In the genomic region with DNA sequence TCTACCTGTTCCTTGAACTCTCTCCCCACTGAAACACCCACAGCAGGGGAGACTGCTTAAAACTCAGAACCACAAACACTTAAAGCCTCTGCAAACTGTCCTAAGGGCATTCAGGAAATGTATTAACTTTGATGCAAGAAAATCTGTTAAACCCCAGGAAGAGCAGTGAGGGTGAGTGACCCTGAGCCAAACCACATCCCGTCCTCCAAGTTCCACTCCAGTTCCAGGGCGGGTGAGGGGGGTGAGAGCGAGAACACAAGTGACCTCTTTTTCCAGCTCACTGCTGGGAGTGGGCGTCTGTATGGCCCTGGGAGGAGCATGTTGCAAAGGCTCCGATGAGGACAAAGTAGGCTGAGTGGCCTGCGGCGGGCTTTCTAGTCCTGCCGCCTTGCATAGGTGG, we compare ENCODE assay signal across 14 mouse cellular contexts. TPM values are rescaled to one million over a fixed set of nuclear protein-coding genes. Genes with fewer than 3 reads are reported as not detected.
A peak's percentile ranks its signal among the peaks of the same experiment; 100 is the strongest.
DNase-seq lines count a peak whose midpoint lies in the region; ATAC-seq and TF ChIP-seq lines count a peak whose summit lies in the region.
"Had no signal": no experiment of that assay in that cellular context is flagged by ENCODE, and none has a peak within 500 bp of the region (broad histone marks: within the 10 kb centered on the region; RNA-seq: fewer than 3 reads in every experiment).

No protein-coding gene starts in this region.

- no peak for DNase-seq in lung, adult 2 months
- DNase-seq in Muller cell, postnatal 12 days (ENCODE audit: inconsistent ontology term): peak; percentile 92
- peak; percentile 33 for DNase-seq in kidney, adult 9 months
- no peak for DNase-seq in urinary bladder, postnatal 36 days (ENCODE audit: low spot score in 2 of 2)
- DNase-seq: gastrocnemius, postnatal 36 days; thymus, postnatal 36 days had no signal

- peak overlapping the region; percentile 12; the same call in 1 of the 2 replicates for H3K27ac ChIP-seq in lung, embryonic 15.5 days
- H3K27ac ChIP-seq: heart, embryonic 15.5 days; hindbrain, embryonic 13.5 days; liver, embryonic 15.5 days; midbrain, embryonic 12.5 days had no signal

- peak; percentile 57; the same call in 1 of the 2 replicates for ATAC-seq in lung, embryonic 15.5 days (ENCODE audit: borderline replicate concordance, extremely low read depth, low FRiP score, low TSS enrichment)
- ATAC-seq in megakaryocyte progenitor cell, adult 5-6 weeks (replicated peaks; ENCODE audit: poor library complexity): peak; percentile 86
- no peak for ATAC-seq in CD4-positive, CD25-positive, alpha-beta regulatory T cell, adult 4 months

- H3K9me3 ChIP-seq in lung, embryonic 15.5 days: no peaks in the 10 kb centered on the region
- H3K9me3 ChIP-seq: heart, embryonic 15.5 days; hindbrain, embryonic 13.5 days; liver, embryonic 15.5 days; midbrain, embryonic 12.5 days had no signal

- H3K9ac ChIP-seq in lung, embryonic 15.5 days: no peak overlapping the region
- H3K9ac ChIP-seq: heart, embryonic 15.5 days; hindbrain, embryonic 13.5 days; liver, embryonic 15.5 days; midbrain, embryonic 12.5 days had no signal

- no peak overlapping the region for H3K4me3 ChIP-seq in lung, embryonic 15.5 days
- H3K4me3 ChIP-seq in lung, adult 2 months (replicated peaks; ENCODE audit: extremely low read depth, low read depth, low read length): no peak overlapping the region
- H3K4me3 ChIP-seq: erythroblast, embryonic 14.5 days; heart, embryonic 15.5 days; hindbrain, embryonic 13.5 days; liver, embryonic 15.5 days; midbrain, embryonic 12.5 days had no signal

- WGBS in lung, embryonic 15.5 days: 46% methylated on average over 8 of the region's 8 CpGs
- 53% methylated on average over 8 of the region's 8 CpGs for WGBS in lung, adult 2 months

- H3K27me3 ChIP-seq in lung, embryonic 15.5 days: no peaks in the 10 kb centered on the region
- H3K27me3 ChIP-seq: heart, embryonic 15.5 days; hindbrain, embryonic 13.5 days; liver, embryonic 15.5 days; midbrain, embryonic 12.5 days had no signal

- H3K4me2 ChIP-seq in lung, embryonic 15.5 days: no peak overlapping the region
- H3K4me2 ChIP-seq: heart, embryonic 15.5 days; hindbrain, embryonic 13.5 days; liver, embryonic 15.5 days; midbrain, embryonic 12.5 days had no signal

- TF ChIP-seq POLR2A in lung, adult 2 months (IDR thresholded peaks at IDR 0.05; ENCODE audit: borderline replicate concordance, extremely low read depth, low read depth, low read length): no peak

- no peaks in the 10 kb centered on the region for H3K36me3 ChIP-seq in lung, embryonic 15.5 days
- H3K36me3 ChIP-seq: heart, embryonic 15.5 days; hindbrain, embryonic 13.5 days; liver, embryonic 15.5 days; midbrain, embryonic 12.5 days had no signal

- TF ChIP-seq CTCF in lung, adult 2 months (IDR thresholded peaks at IDR 0.05; ENCODE audit: insufficient read depth, low read length): no peak

- H3K4me1 ChIP-seq in lung, embryonic 15.5 days: no peaks in the 10 kb centered on the region
- 0 out of 2 replicates have a peak, but pooled peaks cover 5% of the 10 kb centered on the region for H3K4me1 ChIP-seq in lung, adult 2 months (ENCODE audit: control insufficient read depth, insufficient read depth, low read length)
- H3K4me1 ChIP-seq: heart, embryonic 15.5 days; hindbrain, embryonic 13.5 days; midbrain, embryonic 12.5 days had no signal

RNA-seq across cellular contexts. Expression of a gene that starts 10.5 kb away (rescaled TPM):
- polyA plus RNA-seq in lung, embryonic 15.5 days (2015; fragmentation: Nextera tagmentation; extraction: Ambion mirVana): 16.5 and 17.1 TPM in 2 replicates
- 53.1 and 64.0 TPM in 2 replicates for polyA plus RNA-seq in lung, adult 2 months (2012; rRNA removed)
- 58.0 and 60.4 TPM in 2 replicates for total RNA-seq in megakaryocyte progenitor cell, adult 5-6 weeks (2015)
- total RNA-seq in megakaryocyte progenitor cell, adult 5-6 weeks (2017): 28.3 and 30.2 TPM in 2 replicates
- polyA plus RNA-seq in CD4-positive, CD25-positive, alpha-beta regulatory T cell, adult 4 months (2017; shearing (Covaris generic)): 10 to 100 TPM; 14.8 to 25.8 TPM

Comparison
In these comparisons a context has a peak if more than half of its experiments do, and no peak if none do; other contexts are left out.
1. DNase-seq: peak in Muller cell, postnatal 12 days (single experiment) and kidney, adult 9 months (single experiment); none in lung, adult 2 months (single experiment) and urinary bladder, postnatal 36 days (0 of 2).